Mouse (Mus musculus): Measurements from ENCODE around the gene Faim.

Faim gene

DNA sequence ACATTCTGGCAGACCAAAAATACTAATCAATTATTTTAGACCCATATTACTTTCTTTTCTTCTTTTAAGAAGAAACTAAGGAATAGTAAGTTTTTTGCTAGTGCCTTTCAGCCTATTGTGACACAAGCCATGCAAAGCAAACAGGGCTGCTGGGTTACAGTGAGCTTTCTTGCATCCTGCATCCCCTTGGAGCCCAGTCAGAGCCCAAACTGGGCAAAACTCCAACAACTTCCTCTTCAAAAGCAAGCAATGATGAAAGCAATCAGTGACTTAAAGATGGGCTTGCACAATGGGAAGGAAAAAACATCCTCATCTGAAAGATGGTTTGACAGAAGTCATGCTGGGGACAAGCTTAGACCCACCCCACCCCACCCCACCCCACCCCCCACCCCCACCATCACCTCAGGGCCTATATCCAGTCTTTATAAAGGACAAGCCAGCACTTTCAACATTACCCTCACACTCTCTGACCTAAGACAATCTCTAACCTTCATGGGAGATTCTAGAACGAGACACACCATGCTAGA, 62.6 kb downstream of the Faim start:
- in situ Hi-C loops (cut with MseI, MboI) = no loop called here

GRCm38 (mm10) chr9:99049760-99050159, 63.6 kb downstream of the Faim start:
- in situ Hi-C loops (cut with MseI, MboI) = no loop called here

Measured in mouse trophoblast stem cell (cell line).